Mouse (Mus musculus) C2C12 (cell line): Measurements from ENCODE around the gene Akap2. TPM values are rescaled to one million over a fixed set of nuclear protein-coding genes. Genes with fewer than 3 reads are reported as not detected.

ENCODE experiments used
- H3K27me3 ChIP-seq: one replicate; pipeline ENCODE4 v1.6.1; 2011; ENCODE audit not compliant: control insufficient read depth, insufficient read depth, insufficient read length
- H3K36me3 ChIP-seq: one replicate; pipeline ENCODE4 v1.6.1; 2011; ENCODE audit not compliant: control insufficient read depth, insufficient read depth
- H3K4me3 ChIP-seq: one replicate; pipeline ENCODE4 v1.5.1; 2011; ENCODE audit warnings: mild to moderate bottlenecking, control low read depth; ENCODE audit not compliant: poor library complexity, insufficient read depth, severe bottlenecking
- H3K79me2 ChIP-seq: one replicate; pipeline ENCODE4 v1.6.1; 2011; ENCODE audit not compliant: control insufficient read depth, insufficient read depth
- H3K79me3 ChIP-seq: one replicate; pipeline ENCODE4 v1.6.1; 2011; ENCODE audit warnings: low read depth, control low read depth
- H3ac ChIP-seq: one replicate; pipeline ENCODE3; 2011; ENCODE audit warnings: low read depth; ENCODE audit not compliant: control insufficient read depth, insufficient read length
- CEBPB ChIP-seq: IDR thresholded peaks from one replicate; pipeline ENCODE4 v1.6.1; 2011; ENCODE audit warnings: low read depth, mild to moderate bottlenecking, control low read depth, moderate library complexity
- CTCF ChIP-seq: IDR thresholded peaks from one replicate; pipeline ENCODE4 v1.5.1; 2011; ENCODE audit not compliant: control insufficient read depth, insufficient read depth, insufficient read length
- FOSL1 ChIP-seq: IDR thresholded peaks from one replicate; pipeline ENCODE4 v1.8.0; 2011; ENCODE audit warnings: mild to moderate bottlenecking, low read length; ENCODE audit not compliant: poor library complexity, insufficient read depth, severe bottlenecking
- MAX ChIP-seq: IDR thresholded peaks from one replicate; pipeline ENCODE4 v1.6.1; 2011; ENCODE audit warnings: mild to moderate bottlenecking, control low read depth
- MYOD1 ChIP-seq: IDR thresholded peaks from one replicate; pipeline ENCODE4 v1.6.1; 2011; ENCODE audit warnings: low read depth; ENCODE audit not compliant: control insufficient read depth, insufficient read length
- MYOG ChIP-seq: IDR thresholded peaks from one replicate; pipeline ENCODE4 v1.6.1; 2011; ENCODE audit not compliant: control insufficient read depth, insufficient read length; ENCODE audit errors: extremely low read depth
- USF1 ChIP-seq: IDR thresholded peaks from one replicate; pipeline ENCODE4 v1.6.1; 2011; ENCODE audit warnings: low read depth, mild to moderate bottlenecking, control low read depth, moderate library complexity
- polyA plus RNA-seq: library from polyadenylated mRNA; unstranded; fragments of >200 nt; fragmentation: generic; extraction: Trizol; gene quantifications from one replicate; pipeline ENCODE4 v1.2.1, GENCODE M21; 2012; ENCODE audit warnings: missing spikeins

The Akap2 gene
- polyA plus RNA-seq, 1 experiment, result 37.0 TPM

DNA sequence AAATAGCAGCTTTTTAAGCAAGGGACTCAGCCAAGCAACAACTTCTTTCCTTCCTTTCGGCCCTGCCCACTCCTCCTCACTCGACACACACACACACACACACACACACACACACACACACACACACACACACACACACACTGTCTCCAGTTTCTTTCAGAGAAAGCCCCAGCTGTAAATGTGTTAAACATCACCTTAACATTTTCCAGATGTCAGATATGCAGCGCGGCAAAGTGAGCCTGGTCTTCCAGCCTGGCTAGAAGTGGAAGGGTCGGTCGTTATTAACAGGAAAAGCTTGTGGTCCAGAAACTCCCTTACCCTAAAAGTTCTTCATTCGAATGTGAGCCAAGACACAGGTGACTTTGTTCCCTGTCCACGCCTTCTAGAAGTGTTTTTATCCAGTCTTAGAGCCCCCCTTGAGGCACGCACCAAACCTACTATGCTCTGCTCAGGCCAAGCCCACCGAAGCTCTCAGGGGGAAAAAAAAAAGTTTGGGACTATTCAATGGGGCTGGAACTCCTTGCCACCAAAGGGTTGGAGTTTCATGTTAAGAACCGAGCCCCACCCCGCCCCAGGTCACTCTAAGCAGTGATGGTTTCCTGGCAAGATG lies 129.0 kb downstream of the Akap2 start:
- H3K79me2 ChIP-seq, result peaks cover 84% of the 10 kb centered on the region
- peaks cover 19% of the 10 kb centered on the region for H3K36me3 ChIP-seq
- no peak overlapping the region for H3ac ChIP-seq
- TF ChIP-seq CTCF, result no peak
- TF ChIP-seq FOSL1, result no peak
- TF ChIP-seq CEBPB, result no peak
- peak overlapping the region; percentile 44 for H3K4me3 ChIP-seq
- H3K79me3 ChIP-seq, result peaks cover 61% of the 10 kb centered on the region
- no peaks in the 10 kb centered on the region for H3K27me3 ChIP-seq

DNA sequence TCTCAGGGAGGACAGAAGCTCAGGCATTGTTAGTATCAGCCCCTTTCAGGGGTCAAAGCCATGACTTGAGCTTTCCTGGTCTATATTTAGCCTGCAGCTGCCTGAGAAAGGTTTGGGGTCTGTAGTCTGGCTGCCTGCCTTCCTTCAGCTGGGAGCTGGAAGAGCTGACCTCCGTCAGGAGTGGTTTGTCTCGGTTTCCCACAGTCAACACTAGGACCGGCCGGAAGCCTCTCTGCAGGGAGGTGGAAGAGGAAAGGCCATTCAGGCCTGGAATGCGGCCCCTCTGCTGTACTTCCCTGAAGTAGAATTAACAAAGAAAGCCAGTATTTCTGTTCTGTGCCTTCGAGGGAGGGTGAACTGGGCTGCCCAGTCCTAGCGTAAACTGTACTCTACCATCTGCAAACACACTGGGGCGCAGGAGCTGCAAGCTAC lies 129.6 kb downstream of the Akap2 start:
- Histone ChIP-seq H3ac (no peak overlapping the region), H3K4me3 (no peak overlapping the region)

DNA sequence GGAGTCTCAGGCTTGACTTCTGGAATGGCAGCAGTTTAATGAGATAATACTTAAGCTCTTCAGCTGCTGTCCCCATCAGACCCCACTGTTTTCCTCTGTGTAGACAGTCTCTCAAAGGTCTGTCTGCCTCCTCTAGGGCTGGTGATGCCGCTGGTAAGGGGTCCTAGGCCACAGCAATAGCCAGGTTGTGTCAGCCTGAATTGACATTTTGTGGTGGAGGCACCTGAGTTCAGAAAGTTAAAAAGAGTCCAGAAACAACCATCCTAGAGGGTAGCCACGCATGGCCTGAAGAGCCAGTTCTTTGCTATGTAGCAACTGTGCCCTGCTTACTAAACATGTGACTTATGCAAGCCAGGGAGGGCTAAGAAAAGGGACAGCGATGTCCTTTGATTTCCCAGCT lies 130.2 kb downstream of the Akap2 start:
- Histone ChIP-seq H3K79me2 (peaks cover 87% of the 10 kb centered on the region), H3K36me3 (peaks cover 30% of the 10 kb centered on the region), H3K27me3 (no peaks in the 10 kb centered on the region), H3K79me3 (peaks cover 70% of the 10 kb centered on the region), H3ac (no peak overlapping the region), H3K4me3 (no peak overlapping the region)
- no peak for TF ChIP-seq MAX
- no peak for TF ChIP-seq USF1
- TF ChIP-seq MYOG, result no peak

More for the DNA sequence above, 129.6 kb downstream of the Akap2 start:
- Histone ChIP-seq H3K79me3 (peaks cover 64% of the 10 kb centered on the region), H3K27me3 (no peaks in the 10 kb centered on the region), H3K79me2 (peaks cover 84% of the 10 kb centered on the region), H3K36me3 (peaks cover 24% of the 10 kb centered on the region)
- no peak for TF ChIP-seq CTCF

DNA sequence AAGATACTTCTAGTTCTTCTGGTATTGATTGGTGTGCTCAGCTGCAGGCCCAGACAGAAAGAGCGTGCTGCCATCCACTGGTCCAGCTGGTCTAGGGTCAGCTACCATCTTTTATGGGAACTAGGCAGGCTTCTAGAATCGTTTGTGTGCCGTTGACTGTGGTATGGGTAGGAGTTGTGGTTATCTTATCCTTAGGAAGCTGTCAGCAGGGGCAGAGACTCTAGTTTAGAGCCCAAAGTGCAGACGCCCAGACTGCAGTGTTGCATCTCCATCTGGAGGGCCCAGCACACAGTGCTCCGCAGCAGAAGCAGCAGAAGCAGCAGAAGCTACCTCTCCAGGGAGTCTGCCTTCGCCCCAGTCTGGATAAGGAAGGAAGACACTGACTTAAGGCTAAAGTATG lies 132.0 kb downstream of the Akap2 start:
- Histone ChIP-seq H3K36me3 (peaks cover 43% of the 10 kb centered on the region), H3K27me3 (no peaks in the 10 kb centered on the region), H3K4me3 (no peak overlapping the region), H3ac (no peak overlapping the region), H3K79me2 (peaks cover 97% of the 10 kb centered on the region), H3K79me3 (peaks cover 73% of the 10 kb centered on the region)
- TF ChIP-seq MYOG (no peak), USF1 (no peak), FOSL1 (no peak), CEBPB (no peak), MAX (no peak), CTCF (no peak), MYOD1 (no peak)

DNA sequence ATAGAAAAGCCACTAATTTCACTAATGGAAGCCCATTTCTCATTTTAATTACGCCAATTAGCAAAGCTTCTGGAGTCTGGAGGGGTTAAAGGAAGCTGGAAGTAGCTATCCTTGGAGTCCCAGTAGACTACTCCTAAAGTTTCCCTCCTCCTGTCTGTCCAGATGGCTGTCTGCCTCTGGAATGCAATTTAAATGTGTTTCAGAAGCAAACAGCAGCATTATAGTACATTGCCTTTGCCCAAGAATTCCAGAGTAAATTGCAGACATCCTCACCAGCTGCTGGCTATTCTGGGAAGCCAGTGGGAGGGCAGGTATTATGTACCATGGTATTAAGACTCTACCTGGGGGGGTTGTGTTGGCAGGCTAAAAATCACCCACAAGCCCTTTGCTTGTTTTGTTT lies 134.3 kb downstream of the Akap2 start:
- peaks cover 98% of the 10 kb centered on the region for H3K79me2 ChIP-seq
- H3K79me3 ChIP-seq, result peaks cover 76% of the 10 kb centered on the region
- no peaks in the 10 kb centered on the region for H3K27me3 ChIP-seq
- no peak overlapping the region for H3K4me3 ChIP-seq
- peaks cover 66% of the 10 kb centered on the region for H3K36me3 ChIP-seq
- H3ac ChIP-seq, result no peak overlapping the region
- no peak for TF ChIP-seq CEBPB
- TF ChIP-seq MYOD1, result no peak
- no peak for TF ChIP-seq CTCF
- TF ChIP-seq MAX, result no peak
- TF ChIP-seq MYOG, result no peak
- no peak for TF ChIP-seq FOSL1
- no peak for TF ChIP-seq USF1

DNA sequence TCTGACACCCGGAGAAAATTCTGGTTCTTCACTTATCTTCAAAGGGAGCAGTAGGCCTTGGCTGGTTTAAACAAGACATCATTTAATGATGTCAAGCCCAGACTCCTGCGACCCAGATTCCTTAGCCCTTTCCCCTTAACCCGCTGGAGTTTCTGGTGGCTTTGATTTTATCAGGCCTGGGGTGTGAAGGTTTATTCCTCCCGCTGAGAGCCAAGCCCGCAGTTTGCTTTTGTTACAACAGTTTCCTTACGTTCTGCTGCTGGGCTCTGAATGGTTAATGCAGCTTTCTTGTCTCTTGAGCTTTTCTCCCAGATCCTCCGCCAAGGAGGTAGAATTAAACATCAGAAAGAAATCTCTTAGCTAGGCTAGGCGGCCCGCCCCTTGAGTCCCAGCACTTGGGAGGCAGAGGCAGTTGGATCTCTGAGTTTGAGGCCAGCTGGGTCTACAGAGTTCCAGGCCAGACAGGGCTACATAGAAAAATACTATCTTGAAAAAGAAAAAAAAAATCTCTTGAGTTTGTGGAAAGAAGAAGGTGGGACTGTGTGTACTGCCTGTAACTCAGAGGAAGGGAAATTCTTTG lies 135.1 kb downstream of the Akap2 start:
- peaks cover 75% of the 10 kb centered on the region for H3K79me3 ChIP-seq

More for the DNA sequence above, 135.1 kb downstream of the Akap2 start:
- peaks cover 98% of the 10 kb centered on the region for H3K79me2 ChIP-seq
- peaks cover 74% of the 10 kb centered on the region for H3K36me3 ChIP-seq
- no peak overlapping the region for H3K4me3 ChIP-seq
- TF ChIP-seq MYOD1, result no peak
- no peak for TF ChIP-seq USF1
- no peak for TF ChIP-seq MYOG
- no peak for TF ChIP-seq CEBPB
- no peak for TF ChIP-seq CTCF
- TF ChIP-seq MAX, result no peak
- no peak for TF ChIP-seq FOSL1
- no peaks in the 10 kb centered on the region for H3K27me3 ChIP-seq
- H3ac ChIP-seq, result no peak overlapping the region
